Mouse (Mus musculus) lung, postnatal 14 days (tissue): ENCODE results near the gene Lsm10.
"Not testable (repeated sequence)": the region's sequence is repeated elsewhere in the genome, so short reads cannot be mapped to it uniquely, and the experiment has no call there.

Experiments used
- DNase-seq: peaks from one replicate; pipeline ENCODE4 v3.0.0; 2021

The Lsm10 gene

GRCm38 (mm10) chr4:126096464-126097111, at the start of gene Lsm10:
Gene Lsm10 (plus strand): TSS chr4:126096623.
- peak; percentile 96 for DNase-seq

GRCm38 (mm10) chr4:126046851-126047585, 49.4 kb upstream of the Lsm10 start, which contains the start of gene Mrps15:
Gene Mrps15 (plus strand): TSS chr4:126046925.
- DNase-seq = peak; percentile 82

GRCm38 (mm10) chr4:126051617-126052016, 44.8 kb upstream of the Lsm10 start:
- DNase-seq = peak; percentile 65

- no peak for DNase-seq
These were observed 39.0 kb upstream of the Lsm10 start for GRCm38 (mm10) chr4:126057207-126058133.

- DNase-seq = peak; percentile 87
These were observed 38.1 kb upstream of the Lsm10 start, which contains the start of gene Oscp1 for GRCm38 (mm10) chr4:126058134-126058996. Gene Oscp1 (plus strand): TSS chr4:126058565.

- no peak for DNase-seq
These were observed 37.4 kb upstream of the Lsm10 start for GRCm38 (mm10) chr4:126058997-126059362.

GRCm38 (mm10) chr4:126062856-126063255, 33.6 kb upstream of the Lsm10 start:
- DNase-seq = no peak

- DNase-seq = no peak
These were observed 31.2 kb upstream of the Lsm10 start for GRCm38 (mm10) chr4:126065241-126065640.

- DNase-seq = peak; percentile 69
These were observed 28.9 kb upstream of the Lsm10 start for GRCm38 (mm10) chr4:126067401-126068077.

GRCm38 (mm10) chr4:126068842-126069241, 27.6 kb upstream of the Lsm10 start:
- no peak for DNase-seq

- DNase-seq = no peak
These were observed 18.6 kb upstream of the Lsm10 start for GRCm38 (mm10) chr4:126077833-126078232.

- peak; percentile 40 for DNase-seq
These were observed 17.2 kb upstream of the Lsm10 start for GRCm38 (mm10) chr4:126079266-126079665.

GRCm38 (mm10) chr4:126081601-126082000, 14.8 kb upstream of the Lsm10 start:
- no peak for DNase-seq

- DNase-seq = no peak
These were observed 13.4 kb upstream of the Lsm10 start for GRCm38 (mm10) chr4:126083021-126083420.

- no peak for DNase-seq
These were observed 12.0 kb upstream of the Lsm10 start for GRCm38 (mm10) chr4:126084382-126084781.

GRCm38 (mm10) chr4:126085996-126086576, 10.3 kb upstream of the Lsm10 start:
- DNase-seq = peak; percentile 91

GRCm38 (mm10) chr4:126090101-126090847, 6.1 kb upstream of the Lsm10 start:
- DNase-seq = no peak

- no peak for DNase-seq
These were observed 5.6 kb upstream of the Lsm10 start for GRCm38 (mm10) chr4:126090848-126091124.

- DNase-seq = no peak
These were observed 4.5 kb upstream of the Lsm10 start for GRCm38 (mm10) chr4:126091873-126092272.

GRCm38 (mm10) chr4:126095622-126096430, 597 bp upstream of the Lsm10 start:
- DNase-seq = not testable (repeated sequence)
